In the genomic region with DNA sequence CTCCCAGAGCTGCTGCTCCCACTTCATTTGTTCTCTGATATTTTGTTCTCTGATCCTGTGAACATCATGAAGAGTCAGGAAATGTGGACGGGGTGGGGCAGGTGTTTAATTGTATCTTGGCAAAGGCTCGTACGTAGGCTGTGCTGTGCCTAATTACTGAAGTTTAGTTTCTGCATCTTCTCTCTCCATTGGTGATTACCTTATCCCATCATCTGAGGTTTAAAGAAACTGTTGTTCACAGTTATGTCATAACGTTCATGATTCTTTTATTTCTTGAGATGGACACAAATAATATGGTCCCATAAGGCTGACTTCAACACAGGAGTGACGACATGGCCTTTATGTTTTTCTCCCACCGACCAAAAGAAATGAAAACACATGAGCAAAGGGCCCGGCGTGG, we compare ENCODE assay signal across 25 mouse cellular contexts.
DNase-seq lines count a peak whose midpoint lies in the region; ATAC-seq and TF ChIP-seq lines count a peak whose summit lies in the region.
"Had no signal": no experiment of that assay in that cellular context is flagged by ENCODE, and none has a peak within 500 bp of the region (broad histone marks: within the 10 kb centered on the region; RNA-seq: fewer than 3 reads in every experiment).

No protein-coding gene starts in this region.

- DNase-seq in forebrain, postnatal 0 days, result no peak
- no peak for DNase-seq in layer of hippocampus, adult 2 months (ENCODE audit: low spot score in 2 of 2)
- no peak for DNase-seq in layer of hippocampus, postnatal 10 days (ENCODE audit: low spot score in 2 of 2)
- DNase-seq in brain, embryonic 14.5 days (ENCODE audit: low read depth), result peak; percentile 59
- no peak for DNase-seq in adrenal gland, postnatal 14 days
- DNase-seq: adrenal gland, postnatal 10 days; cerebellum, adult 11-12 months; cerebellum, adult 8-10 months; cerebellum, postnatal 36 days; embryo, embryonic 11 days; gastrocnemius, postnatal 14 days; heart, adult 18-20 months; heart, postnatal 10 days; kidney, adult 2 months had no signal

- H3K4me1 ChIP-seq in forebrain, embryonic 16.5 days (replicated peaks; ENCODE audit: control insufficient read depth, insufficient read depth, low read length), result peaks cover 15% of the 10 kb centered on the region
- no peaks in the 10 kb centered on the region for H3K4me1 ChIP-seq in forebrain, postnatal 0 days (ENCODE audit: insufficient read depth)

- WGBS in forebrain, embryonic 16.5 days, result 40% methylated on average over 8 of the region's 8 CpGs
- 49% methylated on average over 8 of the region's 8 CpGs for WGBS in forebrain, postnatal 0 days

- H3K4me3 ChIP-seq in forebrain, embryonic 16.5 days (replicated peaks; ENCODE audit: low read length), result no peak overlapping the region
- no peak overlapping the region for H3K4me3 ChIP-seq in forebrain, postnatal 0 days (ENCODE audit: low read depth, low read length)
- no peak overlapping the region for H3K4me3 ChIP-seq in layer of hippocampus, adult 2 months
- H3K4me3 ChIP-seq: embryonic facial prominence, embryonic 10.5 days; embryonic facial prominence, embryonic 13.5 days; erythroblast, embryonic 14.5 days; heart, embryonic 12.5 days; heart, embryonic 15.5 days; hindbrain, embryonic 12.5 days; hindbrain, embryonic 15.5 days had no signal

- TF ChIP-seq POLR2A in brain, embryonic 14.5 days (IDR thresholded peaks at IDR 0.05; ENCODE audit: borderline replicate concordance, extremely low read depth, insufficient read depth, insufficient read length, poor library complexity, severe bottlenecking), result no peak

- H3K27ac ChIP-seq in forebrain, embryonic 16.5 days (ENCODE audit: low read length), result no peak overlapping the region
- H3K27ac ChIP-seq in forebrain, postnatal 0 days (ENCODE audit: low read depth, low read length), result no peak overlapping the region
- peak overlapping the region; percentile 73; the same call in 1 of the 2 replicates for H3K27ac ChIP-seq in layer of hippocampus, adult 2 months
- H3K27ac ChIP-seq: embryonic facial prominence, embryonic 10.5 days; embryonic facial prominence, embryonic 13.5 days; hindbrain, embryonic 12.5 days; hindbrain, embryonic 15.5 days had no signal

- no peaks in the 10 kb centered on the region for H3K27me3 ChIP-seq in forebrain, embryonic 16.5 days (replicated peaks; ENCODE audit: control insufficient read depth, insufficient read depth, low read length)
- H3K27me3 ChIP-seq in forebrain, postnatal 0 days (ENCODE audit: insufficient read depth, low read length), result no peaks in the 10 kb centered on the region
- H3K27me3 ChIP-seq: embryonic facial prominence, embryonic 13.5 days; heart, embryonic 12.5 days; heart, embryonic 15.5 days; hindbrain, embryonic 12.5 days; hindbrain, embryonic 15.5 days; Patski had no signal

- no peaks in the 10 kb centered on the region for H3K36me3 ChIP-seq in forebrain, embryonic 16.5 days (ENCODE audit: control insufficient read depth, insufficient read depth)
- no peaks in the 10 kb centered on the region for H3K36me3 ChIP-seq in forebrain, postnatal 0 days (ENCODE audit: insufficient read depth)
- H3K36me3 ChIP-seq: embryonic facial prominence, embryonic 10.5 days; embryonic facial prominence, embryonic 13.5 days; G1E; heart, embryonic 12.5 days; heart, embryonic 15.5 days; hindbrain, embryonic 12.5 days; hindbrain, embryonic 15.5 days had no signal

- 0 out of 2 replicates have a peak, but pooled peaks have one; percentile 23 for ATAC-seq in forebrain, embryonic 16.5 days
- ATAC-seq in forebrain, postnatal 0 days, result no peak
- ATAC-seq: intestine, postnatal 0 days had no signal

- H3K9ac ChIP-seq in forebrain, embryonic 16.5 days (replicated peaks; ENCODE audit: low read depth, low read length), result no peak overlapping the region
- H3K9ac ChIP-seq in forebrain, postnatal 0 days, result no peak overlapping the region
- H3K9ac ChIP-seq: embryonic facial prominence, embryonic 13.5 days; heart, embryonic 12.5 days; heart, embryonic 15.5 days; hindbrain, embryonic 12.5 days; hindbrain, embryonic 15.5 days had no signal

- no peak overlapping the region for H3K4me2 ChIP-seq in forebrain, embryonic 16.5 days (ENCODE audit: low read length)
- H3K4me2 ChIP-seq in forebrain, postnatal 0 days (ENCODE audit: low read depth), result no peak overlapping the region
- H3K4me2 ChIP-seq: embryonic facial prominence, embryonic 13.5 days; heart, embryonic 12.5 days; heart, embryonic 15.5 days; hindbrain, embryonic 12.5 days; hindbrain, embryonic 15.5 days had no signal

- TF ChIP-seq CTCF in forebrain, postnatal 0 days (IDR thresholded peaks at IDR 0.05; ENCODE audit: low read depth), result no peak
- TF ChIP-seq CTCF in layer of hippocampus, adult 2 months (conservative IDR thresholded peaks at IDR 0.05), result no peak
- no peak for TF ChIP-seq CTCF in brain, embryonic 14.5 days (IDR thresholded peaks at IDR 0.05; ENCODE audit: borderline replicate concordance, extremely low read depth, insufficient read depth, insufficient read length)

- H3K9me3 ChIP-seq in forebrain, embryonic 16.5 days (ENCODE audit: control insufficient read depth, low read length), result no peaks in the 10 kb centered on the region
- no peaks in the 10 kb centered on the region for H3K9me3 ChIP-seq in forebrain, postnatal 0 days (ENCODE audit: low read length)
- H3K9me3 ChIP-seq: embryonic facial prominence, embryonic 10.5 days; embryonic facial prominence, embryonic 13.5 days; G1E; heart, embryonic 12.5 days; heart, embryonic 15.5 days; hindbrain, embryonic 12.5 days; hindbrain, embryonic 15.5 days had no signal
